Mouse (Mus musculus) kidney, embryonic 15.5 days (tissue): ENCODE measurements around the gene Tmem167. TPM values are rescaled to one million over a fixed set of nuclear protein-coding genes. Genes with fewer than 3 reads are reported as not detected.

Experiments used
- ATAC-seq: fragments of 200-750 bp; cut with Nextera tagmentation; replicated peaks from 2 replicates; pipeline ENCODE4 v1.8.0; 2017; ENCODE audit warnings: moderate TSS enrichment; ENCODE audit not compliant: low FRiP score
- H3K27ac ChIP-seq: fragments of 300-500 bp; sonication (generic); 2 replicates; pipeline ENCODE4 v1.5.1; 2015; ENCODE audit warnings: mild to moderate bottlenecking, inconsistent platforms
- H3K27me3 ChIP-seq: fragments of 300-500 bp; sonication (generic); 2 replicates; pipeline ENCODE4 v1.6.1; 2015; ENCODE audit warnings: inconsistent platforms
- H3K36me3 ChIP-seq: fragments of 300-500 bp; sonication (generic); 2 replicates; pipeline ENCODE4 v1.6.1; 2015; ENCODE audit warnings: inconsistent platforms
- H3K4me1 ChIP-seq: fragments of 300-500 bp; sonication (generic); 2 replicates; pipeline ENCODE4 v1.6.1; 2015; ENCODE audit warnings: inconsistent platforms
- H3K4me2 ChIP-seq: fragments of 300-500 bp; sonication (generic); 2 replicates; pipeline ENCODE4 v1.6.1; 2015; ENCODE audit warnings: moderate library complexity, mild to moderate bottlenecking, inconsistent platforms
- H3K4me3 ChIP-seq: fragments of 300-500 bp; sonication (generic); replicated peaks from 2 replicates; pipeline ENCODE4 v1.5.1; 2015; ENCODE audit warnings: mild to moderate bottlenecking, inconsistent platforms
- H3K9ac ChIP-seq: fragments of 300-500 bp; sonication (generic); 2 replicates; pipeline ENCODE4 v1.6.1; 2015; ENCODE audit warnings: mild to moderate bottlenecking, inconsistent platforms
- H3K9me3 ChIP-seq: fragments of 300-500 bp; sonication (generic); replicated peaks from 2 replicates; pipeline ENCODE4 v1.6.1; 2016; ENCODE audit warnings: inconsistent platforms
- WGBS: fragments of 180-500 bp; shearing (Covaris S2); methylation state at CpG from one replicate; pipeline ENCODE4 v1.1.7; 2015; ENCODE audit warnings: mixed read lengths; 5-methylcytosine and 5-hydroxymethylcytosine counted together
- polyA plus RNA-seq: library from polyadenylated mRNA; unstranded; fragments of >200 nt; fragmentation: Nextera tagmentation; extraction: Ambion mirVana; gene quantifications from 2 replicates; pipeline ENCODE4 v1.2.1, GENCODE M21; 2015

Tmem167 gene
- polyA plus RNA-seq, 1 experiment from 2014 or later = 64.6 TPM

GRCm38 (mm10) chr13:90143245-90143644 is 54.3 kb downstream of the Tmem167 start:
- WGBS = 22% methylated on average over 4 of the region's 4 CpGs
- Histone ChIP-seq H3K27me3 (no peaks in the 10 kb centered on the region), H3K4me2 (no peak overlapping the region), H3K27ac (no peak overlapping the region), H3K4me1 (no peaks in the 10 kb centered on the region), H3K9ac (no peak overlapping the region), H3K36me3 (no peaks in the 10 kb centered on the region), H3K9me3 (no peaks in the 10 kb centered on the region), H3K4me3 (no peak overlapping the region)
- ATAC-seq = no peak

GRCm38 (mm10) chr13:90151881-90152280 is 63.0 kb downstream of the Tmem167 start:
- ATAC-seq = no peak

GRCm38 (mm10) chr13:90152536-90153273 is 63.8 kb downstream of the Tmem167 start:
- no peak overlapping the region for H3K27ac ChIP-seq
- WGBS = 54% methylated on average over 7 of the region's 7 CpGs
- peak; percentile 58; the same call in 1 of the 2 replicates for ATAC-seq

More at GRCm38 (mm10) chr13:90151881-90152280, 63.0 kb downstream of the Tmem167 start:
- Histone ChIP-seq H3K4me3 (no peak overlapping the region), H3K4me1 (no peaks in the 10 kb centered on the region), H3K4me2 (no peak overlapping the region), H3K9me3 (no peaks in the 10 kb centered on the region), H3K9ac (no peak overlapping the region), H3K27ac (no peak overlapping the region), H3K27me3 (no peaks in the 10 kb centered on the region), H3K36me3 (no peaks in the 10 kb centered on the region)

GRCm38 (mm10) chr13:90164147-90164546 is 75.2 kb downstream of the Tmem167 start:
- no peak overlapping the region for H3K9ac ChIP-seq
- H3K9me3 ChIP-seq = no peaks in the 10 kb centered on the region
- H3K27ac ChIP-seq = no peak overlapping the region
- ATAC-seq = no peak
- 84% methylated on average over 2 of the region's 2 CpGs for WGBS
- H3K27me3 ChIP-seq = no peaks in the 10 kb centered on the region
- H3K4me3 ChIP-seq = no peak overlapping the region
- 0 out of 2 replicates have a peak, but pooled peaks cover under 1% of the 10 kb centered on the region for H3K4me1 ChIP-seq
- H3K36me3 ChIP-seq = no peaks in the 10 kb centered on the region
- H3K4me2 ChIP-seq = no peak overlapping the region

More at GRCm38 (mm10) chr13:90152536-90153273, 63.8 kb downstream of the Tmem167 start:
- Histone ChIP-seq H3K4me3 (no peak overlapping the region), H3K27me3 (no peaks in the 10 kb centered on the region), H3K9ac (no peak overlapping the region), H3K36me3 (no peaks in the 10 kb centered on the region), H3K4me1 (no peaks in the 10 kb centered on the region), H3K9me3 (no peaks in the 10 kb centered on the region), H3K4me2 (no peak overlapping the region)

- Histone ChIP-seq H3K27ac (no peak overlapping the region), H3K9ac (no peak overlapping the region), H3K4me3 (no peak overlapping the region), H3K4me1 (peaks cover 17% of the 10 kb centered on the region), H3K4me2 (no peak overlapping the region), H3K9me3 (no peaks in the 10 kb centered on the region), H3K36me3 (no peaks in the 10 kb centered on the region), H3K27me3 (no peaks in the 10 kb centered on the region)
- no peak for ATAC-seq
- 73% methylated on average over 3 of the region's 3 CpGs for WGBS
These were observed 78.1 kb downstream of the Tmem167 start for GRCm38 (mm10) chr13:90167044-90167443.

GRCm38 (mm10) chr13:90170100-90170781 is 81.3 kb downstream of the Tmem167 start:
- no peak overlapping the region for H3K4me3 ChIP-seq
- WGBS = 35% methylated on average over 4 of the region's 4 CpGs
- no peaks in the 10 kb centered on the region for H3K9me3 ChIP-seq
- no peak overlapping the region for H3K4me2 ChIP-seq
- H3K27ac ChIP-seq = peak overlapping the region; percentile 72
- no peak for ATAC-seq
- no peaks in the 10 kb centered on the region for H3K36me3 ChIP-seq
- no peak overlapping the region for H3K9ac ChIP-seq
- H3K27me3 ChIP-seq = no peaks in the 10 kb centered on the region
- H3K4me1 ChIP-seq = peaks cover 17% of the 10 kb centered on the region

- H3K4me3 ChIP-seq = no peak overlapping the region
- H3K9ac ChIP-seq = no peak overlapping the region
- H3K4me2 ChIP-seq = no peak overlapping the region
- no peaks in the 10 kb centered on the region for H3K9me3 ChIP-seq
- H3K36me3 ChIP-seq = no peaks in the 10 kb centered on the region
- H3K27ac ChIP-seq = peak overlapping the region; percentile 72
- ATAC-seq = peak; percentile 81
- WGBS = 11% methylated on average over 2 of the region's 2 CpGs
- peaks cover 17% of the 10 kb centered on the region for H3K4me1 ChIP-seq
- no peaks in the 10 kb centered on the region for H3K27me3 ChIP-seq
These were observed 81.9 kb downstream of the Tmem167 start for GRCm38 (mm10) chr13:90170782-90171179.

GRCm38 (mm10) chr13:90171390-90171789 is 82.5 kb downstream of the Tmem167 start:
- ATAC-seq = peak; percentile 96
- Histone ChIP-seq H3K27ac (peak overlapping the region; percentile 70), H3K9me3 (no peaks in the 10 kb centered on the region), H3K36me3 (no peaks in the 10 kb centered on the region), H3K27me3 (no peaks in the 10 kb centered on the region), H3K4me3 (no peak overlapping the region), H3K9ac (no peak overlapping the region), H3K4me1 (peaks cover 17% of the 10 kb centered on the region), H3K4me2 (no peak overlapping the region)

GRCm38 (mm10) chr13:90175662-90176061 is 86.7 kb downstream of the Tmem167 start:
- no peak overlapping the region for H3K9ac ChIP-seq
- ATAC-seq = no peak
- H3K27me3 ChIP-seq = no peaks in the 10 kb centered on the region
- H3K9me3 ChIP-seq = no peaks in the 10 kb centered on the region
- H3K4me3 ChIP-seq = no peak overlapping the region
- no peaks in the 10 kb centered on the region for H3K36me3 ChIP-seq
- WGBS = 65% methylated on average over 2 of the region's 2 CpGs
- no peak overlapping the region for H3K27ac ChIP-seq
- no peak overlapping the region for H3K4me2 ChIP-seq
- peaks cover 5% of the 10 kb centered on the region for H3K4me1 ChIP-seq

- Histone ChIP-seq H3K4me1 (no peaks in the 10 kb centered on the region), H3K4me3 (no peak overlapping the region)
These were observed 93.3 kb downstream of the Tmem167 start for GRCm38 (mm10) chr13:90182262-90182661.

GRCm38 (mm10) chr13:90183536-90183935 is 94.6 kb downstream of the Tmem167 start:
- Histone ChIP-seq H3K9ac (no peak overlapping the region), H3K4me3 (no peak overlapping the region), H3K36me3 (no peaks in the 10 kb centered on the region), H3K27ac (no peak overlapping the region), H3K4me2 (no peak overlapping the region), H3K27me3 (no peaks in the 10 kb centered on the region), H3K4me1 (no peaks in the 10 kb centered on the region), H3K9me3 (no peaks in the 10 kb centered on the region)
- WGBS = 88% methylated on average over 7 of the region's 7 CpGs
- ATAC-seq = no peak

More at GRCm38 (mm10) chr13:90182262-90182661, 93.3 kb downstream of the Tmem167 start:
- Histone ChIP-seq H3K27me3 (no peaks in the 10 kb centered on the region), H3K36me3 (no peaks in the 10 kb centered on the region), H3K9me3 (no peaks in the 10 kb centered on the region), H3K9ac (no peak overlapping the region), H3K4me2 (no peak overlapping the region), H3K27ac (no peak overlapping the region)
- no peak for ATAC-seq

GRCm38 (mm10) chr13:90186694-90187093 is 97.8 kb downstream of the Tmem167 start:
- Histone ChIP-seq H3K4me1 (no peaks in the 10 kb centered on the region), H3K27me3 (no peaks in the 10 kb centered on the region), H3K4me2 (no peak overlapping the region), H3K9ac (no peak overlapping the region), H3K27ac (no peak overlapping the region), H3K36me3 (no peaks in the 10 kb centered on the region), H3K9me3 (no peaks in the 10 kb centered on the region), H3K4me3 (no peak overlapping the region)
- 94% methylated on average over 2 of the region's 2 CpGs for WGBS
- no peak for ATAC-seq
